Mouse (Mus musculus) neural tube, embryonic 14.5 days (tissue): ENCODE measurements around the gene Ttc29. TPM values are rescaled to one million over a fixed set of nuclear protein-coding genes. Genes with fewer than 3 reads are reported as not detected.

Experiments used
- ATAC-seq: fragments of 200-750 bp; cut with Nextera tagmentation; 2 replicates; pipeline ENCODE4 v1.8.0; 2017; ENCODE audit warnings: low read depth, mild to moderate bottlenecking, moderate TSS enrichment, moderate library complexity
- H3K27ac ChIP-seq: fragments of 300-500 bp; sonication (generic); 2 replicates; pipeline ENCODE4 v1.5.1; 2014; ENCODE audit warnings: low read depth, mild to moderate bottlenecking, control low read depth, low read length, moderate library complexity, mixed read lengths
- H3K27me3 ChIP-seq: fragments of 300-500 bp; sonication (generic); 2 replicates; pipeline ENCODE4 v1.6.1; 2014; ENCODE audit warnings: low read length; ENCODE audit not compliant: control insufficient read depth, insufficient read depth
- H3K36me3 ChIP-seq: fragments of 300-500 bp; sonication (generic); 2 replicates; pipeline ENCODE4 v1.6.1; 2014; ENCODE audit warnings: low read length, mixed read lengths; ENCODE audit not compliant: control insufficient read depth, insufficient read depth
- H3K4me1 ChIP-seq: fragments of 300-500 bp; sonication (generic); 2 replicates; pipeline ENCODE4 v1.6.1; 2014; ENCODE audit warnings: low read length; ENCODE audit not compliant: control insufficient read depth, insufficient read depth
- H3K4me2 ChIP-seq: fragments of 300-500 bp; sonication (generic); 2 replicates; pipeline ENCODE4 v1.6.1; 2014; ENCODE audit warnings: mild to moderate bottlenecking, low read depth, low read length, control low read depth
- H3K4me3 ChIP-seq: fragments of 300-500 bp; sonication (generic); 2 replicates; pipeline ENCODE4 v1.5.1; 2014; ENCODE audit warnings: low read depth, low read length, control low read depth, mixed read lengths
- H3K9ac ChIP-seq: fragments of 300-500 bp; sonication (generic); replicated peaks from 2 replicates; pipeline ENCODE4 v1.6.1; 2014; ENCODE audit warnings: low read depth, mild to moderate bottlenecking, control low read depth, low read length, mixed read lengths
- H3K9me3 ChIP-seq: fragments of 300-500 bp; sonication (generic); 2 replicates; pipeline ENCODE4 v1.6.1; 2016; ENCODE audit warnings: low read length; ENCODE audit not compliant: control insufficient read depth
- WGBS: fragments of 180-500 bp; shearing (Covaris S2); extraction: QIAGEN DNeasy Blood & Tissue Kit; methylation state at CpG from one replicate; pipeline ENCODE4 v1.1.7; 2014; 5-methylcytosine and 5-hydroxymethylcytosine counted together
- polyA plus RNA-seq: library from polyadenylated mRNA; unstranded; fragments of >200 nt; fragmentation: Nextera tagmentation; extraction: Ambion mirVana; gene quantifications from 2 replicates; pipeline ENCODE4 v1.2.1, GENCODE M21; 2014

The Ttc29 gene
- polyA plus RNA-seq, 1 experiment from 2014 or later, result 0.58 TPM

GRCm38 (mm10) chr8:78295494-78295893, 82.4 kb downstream of the Ttc29 start:
- Histone ChIP-seq H3K4me1 (no peaks in the 10 kb centered on the region), H3K36me3 (no peaks in the 10 kb centered on the region), H3K27me3 (no peaks in the 10 kb centered on the region), H3K9ac (no peak overlapping the region), H3K9me3 (no peaks in the 10 kb centered on the region), H3K4me3 (no peak overlapping the region), H3K27ac (no peak overlapping the region), H3K4me2 (no peak overlapping the region)
- WGBS, result 46% methylated on average over 5 of the region's 5 CpGs
- no peak for ATAC-seq

GRCm38 (mm10) chr8:78303579-78303978, 90.5 kb downstream of the Ttc29 start:
- Histone ChIP-seq H3K36me3 (no peaks in the 10 kb centered on the region), H3K9ac (no peak overlapping the region), H3K9me3 (no peaks in the 10 kb centered on the region), H3K27ac (no peak overlapping the region), H3K4me1 (no peaks in the 10 kb centered on the region), H3K4me2 (no peak overlapping the region), H3K27me3 (no peaks in the 10 kb centered on the region), H3K4me3 (no peak overlapping the region)
- 24% methylated on average over 7 of the region's 7 CpGs for WGBS
- ATAC-seq, result no peak

- H3K9ac ChIP-seq, result no peak overlapping the region
- H3K4me1 ChIP-seq, result no peaks in the 10 kb centered on the region
- H3K27ac ChIP-seq, result no peak overlapping the region
- H3K4me2 ChIP-seq, result no peak overlapping the region
- WGBS, result 69% methylated on average over 10 of the region's 10 CpGs
- no peaks in the 10 kb centered on the region for H3K9me3 ChIP-seq
- no peak for ATAC-seq
- no peak overlapping the region for H3K4me3 ChIP-seq
- H3K36me3 ChIP-seq, result no peaks in the 10 kb centered on the region
- H3K27me3 ChIP-seq, result no peaks in the 10 kb centered on the region
Observed at GRCm38 (mm10) chr8:78306604-78307003, 93.5 kb downstream of the Ttc29 start.

GRCm38 (mm10) chr8:78307131-78307530, 94.0 kb downstream of the Ttc29 start:
- H3K27me3 ChIP-seq, result no peaks in the 10 kb centered on the region
- no peak overlapping the region for H3K27ac ChIP-seq
- no peaks in the 10 kb centered on the region for H3K4me1 ChIP-seq
- ATAC-seq, result peak; percentile 9; the same call in 1 of the 2 replicates
- WGBS, result 37% methylated on average over 4 of the region's 4 CpGs
- no peak overlapping the region for H3K4me2 ChIP-seq
- no peak overlapping the region for H3K4me3 ChIP-seq
- no peaks in the 10 kb centered on the region for H3K9me3 ChIP-seq
- H3K9ac ChIP-seq, result no peak overlapping the region
- no peaks in the 10 kb centered on the region for H3K36me3 ChIP-seq

GRCm38 (mm10) chr8:78309539-78309938, 96.4 kb downstream of the Ttc29 start:
- no peak overlapping the region for H3K4me3 ChIP-seq
- no peaks in the 10 kb centered on the region for H3K27me3 ChIP-seq
- no peaks in the 10 kb centered on the region for H3K36me3 ChIP-seq
- H3K9me3 ChIP-seq, result no peaks in the 10 kb centered on the region
- 49% methylated on average over 6 of the region's 6 CpGs for WGBS
- H3K4me2 ChIP-seq, result no peak overlapping the region
- H3K9ac ChIP-seq, result no peak overlapping the region
- no peak overlapping the region for H3K27ac ChIP-seq
- no peak for ATAC-seq
- no peaks in the 10 kb centered on the region for H3K4me1 ChIP-seq

GRCm38 (mm10) chr8:78315576-78315975, 102.5 kb downstream of the Ttc29 start:
- 56% methylated on average over 9 of the region's 9 CpGs for WGBS
- Histone ChIP-seq H3K36me3 (no peaks in the 10 kb centered on the region), H3K27me3 (no peaks in the 10 kb centered on the region), H3K27ac (no peak overlapping the region), H3K9me3 (no peaks in the 10 kb centered on the region), H3K9ac (no peak overlapping the region), H3K4me2 (no peak overlapping the region), H3K4me3 (no peak overlapping the region), H3K4me1 (no peaks in the 10 kb centered on the region)
- no peak for ATAC-seq

GRCm38 (mm10) chr8:78317666-78318065, 104.6 kb downstream of the Ttc29 start:
- H3K36me3 ChIP-seq, result no peaks in the 10 kb centered on the region
- no peaks in the 10 kb centered on the region for H3K4me1 ChIP-seq
- no peak overlapping the region for H3K27ac ChIP-seq
- ATAC-seq, result no peak
- H3K9me3 ChIP-seq, result no peaks in the 10 kb centered on the region
- H3K4me3 ChIP-seq, result no peak overlapping the region
- no peak overlapping the region for H3K4me2 ChIP-seq
- 89% methylated on average over 2 of the region's 2 CpGs for WGBS
- H3K27me3 ChIP-seq, result no peaks in the 10 kb centered on the region
- no peak overlapping the region for H3K9ac ChIP-seq

- WGBS, result 82% methylated on average over 3 of the region's 3 CpGs
- Histone ChIP-seq H3K9me3 (no peaks in the 10 kb centered on the region), H3K4me3 (no peak overlapping the region), H3K27ac (no peak overlapping the region), H3K9ac (no peak overlapping the region), H3K4me2 (no peak overlapping the region), H3K27me3 (no peaks in the 10 kb centered on the region), H3K4me1 (no peaks in the 10 kb centered on the region), H3K36me3 (no peaks in the 10 kb centered on the region)
- no peak for ATAC-seq
Observed at GRCm38 (mm10) chr8:78323391-78323790, 110.3 kb downstream of the Ttc29 start.

- no peaks in the 10 kb centered on the region for H3K4me1 ChIP-seq
- no peaks in the 10 kb centered on the region for H3K9me3 ChIP-seq
- H3K4me2 ChIP-seq, result no peak overlapping the region
- peak overlapping the region; percentile 40 for H3K27ac ChIP-seq
- 45% methylated on average over 11 of the region's 11 CpGs for WGBS
- H3K36me3 ChIP-seq, result no peaks in the 10 kb centered on the region
- H3K4me3 ChIP-seq, result no peak overlapping the region
- H3K9ac ChIP-seq, result no peak overlapping the region
- no peaks in the 10 kb centered on the region for H3K27me3 ChIP-seq
- peak; percentile 84 for ATAC-seq
Observed at GRCm38 (mm10) chr8:78340689-78341529, 127.8 kb downstream of the Ttc29 start.
